Mouse (Mus musculus): ENCODE data around the gene March1. TPM values are rescaled to one million over a fixed set of nuclear protein-coding genes. Genes with fewer than 3 reads are reported as not detected.

The March1 gene
- total RNA-seq, 4 experiments from 2014 or later, result 37.3 to 39.7 (median 38.8) TPM

DNA sequence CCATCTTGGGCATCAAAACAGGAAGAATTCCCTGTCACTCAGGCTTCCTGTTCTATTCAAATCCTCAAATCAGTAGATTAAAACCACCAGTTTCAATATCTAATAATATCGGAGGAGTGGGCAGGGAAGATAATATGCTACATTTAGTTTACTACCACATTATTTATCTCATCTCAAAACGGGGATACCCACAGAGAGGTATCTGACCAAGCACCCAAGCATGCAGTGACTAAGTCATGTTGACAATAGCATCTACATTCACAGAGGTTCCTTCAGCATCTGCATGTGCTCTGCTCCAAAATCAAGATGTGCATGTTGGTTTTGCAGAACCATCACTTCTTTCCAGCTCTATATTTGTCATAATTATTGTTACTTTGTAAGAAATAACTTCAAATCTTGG, 364.3 kb downstream of the March1 start:
- DNase-seq (ENCODE audit: low spot score in 2 of 2), result no peak

DNA sequence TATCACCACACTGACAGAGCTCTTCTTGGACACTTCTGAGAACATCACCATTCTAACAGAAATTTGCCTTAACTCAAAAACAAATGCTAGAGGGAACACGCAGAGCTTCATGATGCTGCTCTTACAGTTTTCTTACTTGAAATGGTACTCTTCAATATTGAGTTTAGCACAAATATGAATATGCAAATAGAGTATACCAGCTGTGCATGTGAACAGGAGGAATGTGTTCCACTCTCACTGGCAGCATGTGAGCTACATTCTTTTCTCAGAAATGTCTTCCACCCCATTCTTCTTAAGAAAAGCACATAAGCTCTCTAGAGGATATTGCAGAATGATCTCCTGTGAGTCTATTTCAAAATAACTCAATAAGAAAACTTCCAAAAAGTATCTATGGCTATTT, 370.0 kb downstream of the March1 start:
- DNase-seq (ENCODE audit: low spot score in 2 of 2), result no peak

DNA sequence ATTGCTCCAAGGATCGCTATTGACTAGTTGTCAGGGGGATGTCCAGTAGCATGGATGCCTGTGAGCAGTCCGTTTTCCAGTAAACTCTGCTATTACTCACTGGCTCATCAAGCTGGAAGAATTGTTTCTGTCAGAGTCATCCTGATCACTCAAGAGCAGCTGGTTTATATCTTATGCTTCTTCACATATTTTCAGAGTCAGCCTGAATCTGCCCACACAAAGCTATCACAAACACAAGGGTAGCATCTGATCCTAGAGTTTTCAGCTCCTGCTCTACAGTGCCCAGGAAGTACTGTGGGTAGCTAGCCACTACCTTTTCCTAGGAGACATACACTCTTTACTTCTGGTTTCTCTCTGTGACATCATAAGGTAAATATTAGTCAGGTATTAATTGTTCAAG, 405.1 kb downstream of the March1 start:
- DNase-seq (ENCODE audit: low spot score in 2 of 2), result no peak

DNA sequence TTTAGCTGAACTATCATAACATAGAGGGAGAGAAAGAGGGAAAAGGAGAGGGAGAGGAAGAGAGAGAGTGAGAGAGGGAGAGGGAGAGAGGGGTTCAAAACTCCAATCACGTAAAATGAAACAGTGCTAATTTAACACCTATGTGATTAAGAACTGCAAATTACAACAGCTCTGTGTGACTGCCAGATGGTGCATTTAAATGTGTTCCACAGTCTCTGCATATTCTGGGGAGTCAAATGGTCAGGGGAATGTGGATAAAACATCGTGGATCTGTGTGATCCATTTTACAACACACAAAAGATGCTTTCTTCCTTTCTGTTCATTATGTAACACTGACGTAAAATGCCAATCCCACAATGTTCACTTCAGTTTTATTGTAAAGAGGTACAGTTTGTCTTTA, 416.0 kb downstream of the March1 start:
- DNase-seq (ENCODE audit: low spot score in 2 of 2), result no peak

DNA sequence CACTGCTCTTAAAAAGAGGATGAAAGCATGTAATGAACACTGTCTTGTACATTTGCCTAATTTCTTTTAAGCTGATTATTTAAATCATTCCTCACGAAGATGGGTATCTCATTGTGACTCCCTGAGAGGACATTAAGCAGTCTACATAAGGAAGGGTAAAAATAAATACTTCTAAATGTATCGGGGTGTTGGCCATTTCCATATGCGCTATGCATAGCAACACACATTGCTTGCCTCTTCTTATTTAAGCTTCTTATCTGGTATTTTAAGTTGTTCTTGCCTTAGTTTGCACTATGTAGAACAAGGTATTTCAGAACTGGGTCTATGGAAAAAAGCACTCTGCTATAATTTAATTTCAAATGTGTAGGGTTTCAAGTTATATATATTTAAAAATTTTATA, 416.7 kb downstream of the March1 start:
- DNase-seq (ENCODE audit: low spot score in 2 of 2), result no peak

DNA sequence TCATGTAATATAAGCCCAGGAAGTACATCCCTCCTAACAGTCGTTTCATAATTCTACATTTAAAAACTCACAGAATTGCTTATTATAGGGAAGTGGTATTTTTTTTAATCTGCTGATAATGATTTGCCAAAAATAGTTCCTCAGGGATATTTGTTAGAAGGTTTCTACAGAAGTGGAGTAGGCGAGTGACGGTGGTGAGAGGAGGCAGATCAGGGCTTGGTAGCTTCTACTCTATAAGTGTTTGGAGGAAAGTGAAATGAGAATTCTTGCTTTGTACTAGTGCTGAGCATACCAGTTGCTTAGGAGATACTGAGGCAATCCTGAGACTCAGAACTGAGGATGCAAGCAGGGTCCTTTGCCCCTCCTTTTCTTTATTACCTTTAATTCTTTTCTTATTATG, 476.5 kb downstream of the March1 start:
- DNase-seq (ENCODE audit: low spot score in 2 of 2), result peak in 1 of 2 experiments; percentile 19

DNA sequence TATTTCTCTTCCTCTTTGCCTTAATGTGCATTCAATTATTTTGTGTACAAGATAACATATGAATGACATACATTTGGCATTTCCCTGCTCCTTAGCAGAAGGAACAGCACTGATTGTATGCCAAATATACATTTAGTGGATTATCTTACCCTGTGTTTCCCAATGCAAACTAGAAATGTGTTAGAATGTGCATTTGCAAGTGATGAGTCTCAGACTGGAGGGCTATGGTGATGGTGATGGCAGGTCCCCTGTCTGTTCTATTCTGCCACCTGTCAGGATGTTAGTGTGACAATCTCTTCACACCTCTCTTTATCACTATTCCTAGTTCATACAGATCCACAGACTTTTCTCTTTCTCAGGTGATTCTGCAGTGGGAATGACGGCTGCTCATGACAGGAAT, 480.4 kb downstream of the March1 start:
- no peak for DNase-seq (ENCODE audit: low spot score in 2 of 2)

DNA sequence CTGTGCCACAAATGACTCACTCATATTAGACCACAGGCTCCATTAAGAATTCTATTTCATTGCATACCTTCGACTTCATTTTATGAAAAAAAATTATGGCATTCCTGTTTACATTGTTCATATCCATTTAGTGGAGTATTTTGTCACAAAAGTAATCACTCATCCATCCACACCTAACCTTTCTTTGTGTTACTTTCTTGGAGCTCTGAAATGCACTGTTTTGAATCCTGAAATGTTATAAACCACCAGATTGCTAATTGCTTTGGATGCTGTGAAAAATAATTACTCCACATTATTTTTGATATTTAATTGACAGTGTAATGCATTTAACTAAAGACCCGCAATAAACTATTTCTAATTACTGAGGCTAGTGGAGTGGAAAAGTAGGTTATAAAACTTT, 501.6 kb downstream of the March1 start:
- DNase-seq (ENCODE audit: low spot score in 2 of 2), result no peak

DNA sequence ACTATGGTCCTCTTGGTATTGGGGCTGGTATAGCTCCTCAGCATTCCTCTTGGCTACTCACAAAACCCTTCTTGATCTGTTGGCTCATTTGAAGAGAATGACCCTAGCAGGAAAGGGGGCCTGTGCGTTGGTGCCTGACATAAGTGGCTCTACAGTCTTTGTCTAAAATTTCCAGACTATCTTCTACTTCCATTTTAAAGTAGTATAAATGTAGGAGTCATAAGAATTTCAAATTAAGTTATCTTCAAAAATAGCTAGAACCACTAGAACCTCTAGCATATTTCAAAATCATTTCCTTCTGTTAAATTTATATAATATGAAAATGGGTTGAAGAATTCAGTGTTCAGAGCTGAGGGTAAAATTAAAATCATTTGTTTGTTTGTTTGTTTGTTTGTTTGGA, 541.9 kb downstream of the March1 start:
- no peak for DNase-seq (ENCODE audit: low spot score in 2 of 2)

DNA sequence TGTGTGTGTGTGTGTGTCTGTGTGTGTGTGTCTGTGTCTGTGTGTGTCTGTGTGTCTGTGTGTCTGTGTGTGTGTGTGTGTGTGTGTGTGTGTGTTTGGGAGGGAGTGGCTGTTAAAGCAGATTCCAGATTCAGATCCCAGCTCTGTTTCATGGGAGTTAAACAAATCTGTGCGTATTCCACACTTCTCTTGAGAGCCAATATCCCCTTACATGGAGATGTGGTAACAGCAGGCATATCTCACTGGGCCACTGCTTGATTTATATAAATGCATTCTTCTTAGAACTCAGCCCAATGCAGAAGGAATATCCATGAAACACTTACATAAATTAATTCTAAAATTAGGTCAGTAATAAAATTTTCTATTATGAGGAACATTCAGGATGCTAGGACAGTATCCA, 549.1 kb downstream of the March1 start:
- no peak for DNase-seq (ENCODE audit: low spot score in 2 of 2)

DNA sequence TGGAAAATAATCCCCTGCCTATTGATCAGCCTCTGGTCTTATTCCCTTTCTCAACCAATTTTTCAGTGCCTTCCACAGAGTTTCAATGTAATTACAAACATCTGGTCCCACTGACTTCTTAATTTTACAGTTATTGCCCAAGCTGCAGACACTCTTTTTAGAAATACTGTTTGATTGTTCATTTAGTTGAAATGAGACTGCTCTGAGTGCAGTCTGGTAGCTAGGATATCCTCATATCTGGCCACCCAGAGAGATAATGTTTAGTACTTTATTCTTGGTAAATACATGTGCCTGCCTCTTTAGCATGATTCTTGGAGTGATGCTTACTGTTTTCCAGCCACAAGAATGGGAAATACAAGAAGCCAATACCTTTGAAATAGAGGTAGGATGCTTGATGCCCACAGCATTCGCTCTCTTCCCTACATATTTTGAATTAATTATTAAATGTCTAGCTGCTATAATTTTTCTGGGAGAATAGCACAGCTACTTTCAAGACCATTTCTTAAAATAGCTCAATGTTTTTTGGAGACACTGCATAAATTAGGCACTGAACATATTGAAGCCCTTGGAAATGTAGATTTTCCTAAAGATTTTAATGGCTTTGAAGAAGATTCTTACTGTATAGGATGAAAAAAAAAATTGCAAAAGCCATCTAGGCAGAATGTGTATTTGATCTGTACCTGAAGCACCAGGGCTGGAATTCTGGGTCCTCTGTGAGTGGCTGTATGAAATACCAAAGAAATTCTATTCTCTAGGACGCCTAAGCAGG, 549.9 kb downstream of the March1 start:
- no peak for DNase-seq (ENCODE audit: low spot score in 2 of 2)

DNA sequence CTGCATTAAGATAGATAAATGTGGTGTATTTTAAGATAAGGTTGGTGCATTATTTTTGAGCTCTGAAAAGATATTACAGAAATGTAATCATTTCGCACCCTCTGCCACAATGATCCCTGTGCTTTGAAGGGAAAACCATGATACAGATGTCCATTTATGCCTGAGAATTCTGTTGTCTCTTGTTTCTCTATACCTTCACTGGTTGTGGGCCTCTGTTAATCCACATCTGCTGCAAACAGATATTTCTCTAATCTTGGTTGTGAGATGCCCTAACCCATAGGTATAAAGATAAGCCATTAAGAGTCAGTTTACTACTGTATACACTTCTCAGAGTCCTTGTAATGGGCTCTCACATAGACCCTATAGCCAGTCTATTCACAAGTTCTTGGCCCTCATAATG, 561.6 kb downstream of the March1 start:
- DNase-seq (ENCODE audit: low spot score in 2 of 2), result no peak

DNA sequence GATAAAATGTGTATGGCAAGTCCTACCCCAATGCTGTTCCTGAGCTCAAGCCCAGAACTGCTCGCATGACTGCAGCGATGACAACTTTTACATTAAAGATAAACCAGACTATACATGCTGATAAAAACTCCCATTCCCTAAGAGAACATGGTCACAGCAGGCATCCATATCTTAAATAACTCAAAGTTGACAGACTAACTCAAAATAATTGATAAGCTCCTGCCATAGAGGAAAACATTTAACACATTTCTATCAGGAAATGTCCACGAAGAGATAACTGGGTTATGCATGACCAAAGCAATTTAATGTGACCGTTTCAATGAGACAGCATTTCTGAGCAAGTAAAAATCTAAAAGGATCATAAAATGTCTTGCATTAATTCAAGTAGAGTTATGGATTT, 563.6 kb downstream of the March1 start:
- DNase-seq (ENCODE audit: low spot score in 2 of 2), result no peak

DNA sequence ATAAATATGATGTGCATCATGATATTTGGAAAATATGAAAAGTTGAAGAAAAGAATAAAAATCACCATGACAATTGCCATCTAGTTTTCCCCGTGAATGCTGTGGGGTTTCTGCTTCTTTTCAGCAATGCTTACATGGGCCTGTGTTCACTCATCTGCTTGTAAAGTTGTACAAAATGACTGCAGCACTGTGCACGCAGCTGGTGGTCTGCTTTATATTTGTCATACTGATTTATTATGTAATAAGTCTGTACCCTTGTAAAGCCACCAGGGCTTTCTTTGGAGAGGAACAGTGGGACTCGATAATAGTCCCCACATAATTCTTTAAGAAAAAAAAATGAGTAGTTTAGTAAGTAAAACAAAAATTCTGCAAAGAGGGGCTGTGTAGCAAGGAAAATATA, 564.6 kb downstream of the March1 start:
- DNase-seq (ENCODE audit: low spot score in 2 of 2), result no peak

DNA sequence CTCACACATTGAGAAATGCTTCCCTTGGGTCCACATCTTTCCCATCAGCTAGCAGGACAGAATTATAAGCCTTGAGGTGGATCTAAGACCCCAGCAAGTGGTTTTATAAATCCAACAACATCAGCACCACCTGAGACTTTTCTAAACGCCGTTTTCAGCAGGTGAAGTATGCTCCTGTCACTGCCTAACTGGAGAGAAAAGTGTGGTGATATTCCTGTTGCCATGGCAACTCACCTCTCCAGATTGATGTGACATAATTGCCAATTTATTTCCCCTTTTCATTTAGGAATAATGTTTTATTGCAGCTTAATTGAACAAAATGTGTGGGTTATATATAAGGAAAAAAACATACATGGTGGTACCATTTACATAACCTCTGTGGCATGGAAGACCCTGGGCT, 565.8 kb downstream of the March1 start:
- no peak for DNase-seq (ENCODE audit: low spot score in 2 of 2)

DNA sequence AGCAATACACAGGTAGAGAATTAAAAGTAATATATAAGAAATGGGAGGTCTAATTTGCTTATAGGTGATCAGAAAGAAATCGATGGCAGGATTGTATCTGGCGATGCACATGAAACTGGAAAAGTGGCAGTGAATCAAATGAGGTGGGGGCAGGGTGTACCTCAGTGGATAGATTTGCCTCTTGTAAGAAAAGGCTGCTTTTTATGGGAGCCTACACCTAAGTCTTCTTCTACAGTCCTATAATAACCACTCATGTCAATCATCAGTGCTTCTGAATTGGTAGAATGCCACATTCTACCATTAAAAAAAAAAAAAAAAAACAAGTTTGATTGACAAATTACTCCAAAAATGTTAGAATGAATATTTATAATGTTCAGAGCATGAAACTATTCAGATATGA, 567.5 kb downstream of the March1 start:
- no peak for DNase-seq (ENCODE audit: low spot score in 2 of 2)

DNA sequence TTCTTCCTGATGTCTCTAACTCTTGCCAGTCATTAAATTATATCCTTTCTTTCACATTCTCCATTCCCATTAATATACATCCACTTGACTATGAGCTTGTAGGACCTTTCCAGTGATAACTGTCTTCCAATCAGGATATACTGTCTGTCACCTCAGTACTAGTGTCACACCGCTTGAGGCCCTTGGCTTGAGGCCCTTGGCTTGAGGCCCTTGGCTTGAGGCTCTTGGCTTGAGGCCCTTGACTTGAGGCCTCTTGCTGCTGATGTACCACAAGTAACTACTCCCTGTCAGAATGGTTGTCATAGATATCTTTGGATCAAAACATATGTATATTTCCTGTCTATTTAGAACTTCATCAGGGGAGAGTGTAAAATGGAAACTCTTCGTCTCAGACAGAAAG, 576.7 kb downstream of the March1 start:
- no peak for DNase-seq (ENCODE audit: low spot score in 2 of 2)

DNA sequence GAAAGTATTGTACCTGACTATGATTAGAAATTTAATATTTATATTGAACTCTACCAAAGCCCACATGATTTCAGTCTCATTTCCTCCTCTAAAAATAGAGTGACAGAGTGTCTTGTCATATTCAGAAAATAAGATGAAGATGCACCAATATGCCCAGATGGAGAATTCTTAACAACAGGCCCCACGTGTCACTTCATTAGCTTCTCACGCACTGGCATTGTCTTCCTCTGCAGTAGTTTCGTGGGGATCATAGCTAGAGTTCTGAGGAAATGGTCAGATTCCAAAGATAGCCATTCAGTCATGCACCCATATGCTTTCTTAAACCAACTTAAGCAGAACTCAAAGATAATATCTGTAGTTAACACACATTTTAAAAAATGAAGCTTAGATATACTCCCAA, 582.5 kb downstream of the March1 start:
- DNase-seq (ENCODE audit: low spot score in 2 of 2), result no peak

DNA sequence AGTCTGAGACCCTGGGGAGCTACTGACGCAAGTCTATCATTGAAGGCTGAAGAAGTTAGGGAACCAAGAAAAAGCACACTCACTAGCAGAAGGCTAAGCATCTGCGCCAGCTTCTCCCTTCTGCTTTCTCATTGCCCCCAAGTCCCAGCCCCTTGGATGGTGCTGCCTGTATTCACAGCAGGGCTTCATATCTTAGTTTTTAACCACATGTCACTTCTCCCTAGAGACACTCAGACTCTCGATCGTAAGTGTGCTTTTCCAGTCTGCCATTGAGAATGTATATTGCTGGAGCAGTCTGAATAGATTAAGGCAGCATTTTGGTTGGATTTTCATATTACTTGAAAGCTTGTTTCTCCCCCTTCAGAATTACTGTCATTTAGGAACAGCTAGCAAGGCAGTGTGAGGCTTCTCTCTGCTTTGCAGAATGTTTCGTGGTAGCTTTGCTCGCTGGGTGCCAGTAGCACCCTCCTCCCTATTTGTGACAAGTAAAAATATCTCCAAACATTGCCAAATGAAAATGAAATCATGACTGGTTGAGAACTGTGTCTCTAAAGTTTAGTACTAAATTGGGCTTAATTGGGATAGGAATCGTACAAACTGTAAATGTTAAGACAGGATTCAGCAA, 586.2 kb downstream of the March1 start:
- no peak for DNase-seq (ENCODE audit: low spot score in 2 of 2)

DNA sequence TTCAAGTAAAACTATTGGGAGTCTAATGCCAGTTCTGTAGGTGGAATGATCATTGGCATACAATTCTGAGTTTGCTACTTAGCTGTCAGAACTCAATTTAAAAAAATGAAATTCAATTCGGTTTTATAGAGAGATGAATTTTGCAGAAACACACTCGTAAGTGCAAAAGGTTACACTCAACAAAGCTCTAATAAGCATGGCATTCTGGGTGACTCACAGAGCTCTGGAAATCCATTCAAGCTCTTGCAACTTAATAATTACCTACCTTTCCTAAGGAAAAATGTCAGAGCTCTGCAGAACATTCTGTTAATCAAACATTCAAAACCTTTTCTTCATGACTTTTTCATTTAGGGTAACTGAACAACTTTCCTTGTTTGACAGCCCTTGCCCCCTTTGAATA, 591.9 kb downstream of the March1 start:
- no peak for DNase-seq (ENCODE audit: low spot score in 2 of 2)

DNA sequence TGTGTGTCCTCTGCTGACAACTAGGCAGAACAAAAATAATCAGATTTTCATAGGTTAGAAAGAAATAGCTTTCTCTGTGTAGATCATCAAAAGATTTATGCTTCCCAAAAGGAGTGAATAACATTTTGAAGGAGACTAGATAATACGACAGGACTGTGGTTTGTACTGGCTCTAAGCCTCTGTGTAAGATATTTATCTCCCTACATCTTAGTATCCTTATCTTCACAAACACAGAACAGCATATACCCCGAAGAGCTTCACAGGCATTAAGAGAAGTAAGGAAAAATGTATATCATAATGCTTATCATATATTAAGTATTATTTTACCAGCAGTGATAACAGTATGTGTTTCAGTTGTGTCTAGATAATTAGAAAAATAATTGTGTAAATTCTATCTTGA, 592.6 kb downstream of the March1 start:
- no peak for DNase-seq (ENCODE audit: low spot score in 2 of 2)

DNA sequence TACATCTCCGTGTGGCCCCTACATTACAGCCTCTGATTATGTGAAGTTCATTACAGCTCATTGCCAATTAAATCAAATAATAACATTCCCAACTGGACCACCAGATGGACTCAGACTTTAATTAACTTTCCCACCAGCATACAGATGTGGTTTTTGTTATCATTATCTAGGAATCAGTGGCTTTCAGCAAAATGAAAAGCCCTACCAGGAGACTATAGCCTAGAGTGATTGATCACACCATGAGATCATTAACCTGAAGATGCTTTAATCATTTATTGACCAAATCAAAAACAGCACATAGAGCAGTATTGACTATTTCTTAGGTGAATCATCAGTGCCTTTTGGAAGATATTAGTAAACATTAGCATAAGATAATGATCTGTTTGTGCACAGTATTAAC, 602.3 kb downstream of the March1 start:
- DNase-seq (ENCODE audit: low spot score in 2 of 2), result no peak

DNA sequence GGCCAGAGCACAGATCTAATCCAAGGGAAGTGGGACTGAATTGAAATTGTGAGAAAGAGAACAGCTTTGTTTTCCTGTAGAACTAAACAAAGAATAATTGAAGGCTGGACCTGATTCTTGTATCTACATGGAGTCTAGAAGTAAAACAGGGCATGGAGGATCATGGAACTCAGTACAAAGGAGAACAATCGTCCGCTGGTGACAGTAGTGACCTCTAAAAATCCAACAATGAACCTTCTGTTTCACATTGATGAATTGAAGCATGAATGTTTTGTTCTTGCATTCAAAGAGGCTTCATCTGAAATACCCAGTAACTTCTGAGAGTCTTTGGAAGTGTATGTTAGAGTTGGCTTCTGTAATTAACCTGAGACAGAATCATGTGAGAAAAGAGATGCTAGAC, 612.2 kb downstream of the March1 start:
- no peak for DNase-seq (ENCODE audit: low spot score in 2 of 2)

Data from left cerebral cortex, adult 8-10 months (tissue).